Mouse (Mus musculus) lung, postnatal 0 days (tissue): ENCODE results near the gene Ntrk2.

Experiments used
- CTCF ChIP-seq: IDR thresholded peaks from 2 replicates; pipeline ENCODE4 v1.5.1; 2016; ENCODE audit warnings: antibody characterized with exemption, mild to moderate bottlenecking
- EP300 ChIP-seq: IDR thresholded peaks from 2 replicates; pipeline ENCODE4 v1.6.1; 2016; ENCODE audit warnings: antibody characterized with exemption, mild to moderate bottlenecking, control low read depth

GRCm38 (mm10) chr13:59030574-59030973, 224.2 kb downstream of the Ntrk2 start:
- no peak for TF ChIP-seq CTCF
- TF ChIP-seq EP300: no peak
